Mouse (Mus musculus): ENCODE data around the gene Cuta.

Gene Cuta

GRCm38 (mm10) chr17:26892635-26893375, 46.6 kb downstream of the Cuta start:
- no peak for DNase-seq (ENCODE audit: low spot score in 2 of 2)

- DNase-seq (ENCODE audit: low spot score in 2 of 2), result no peak
Measured at GRCm38 (mm10) chr17:26887926-26888325, 51.4 kb downstream of the Cuta start.

GRCm38 (mm10) chr17:26886047-26886749, 53.2 kb downstream of the Cuta start:
- peak; percentile 81 to 94 for DNase-seq (ENCODE audit: low spot score in 2 of 2)

GRCm38 (mm10) chr17:26884995-26885926, 54.1 kb downstream of the Cuta start:
- DNase-seq (ENCODE audit: low spot score in 2 of 2), result peak; percentile 86 to 92

All from spleen, postnatal 4 days (tissue).